Mouse (Mus musculus) MEL (cell line): Measurements from ENCODE around the gene Pom121l2.

Experiments
- ELF1 ChIP-seq: IDR thresholded peaks from 2 replicates; pipeline ENCODE4 v1.6.1; 2014; ENCODE audit warnings: low read depth, mild to moderate bottlenecking, inconsistent platforms, low read length, improper control_type of control experiment, moderate library complexity
- POLR2A ChIP-seq, 2 experiments: IDR thresholded peaks; 2 replicates each; pipeline ENCODE4 v1.6.1; 2011 to 2012; ENCODE audit warnings: low read length in 2 of 2, mild to moderate bottlenecking in 2 of 2, control low read depth in 1 of 2, improper control_type of control experiment in 1 of 2, low read depth in 1 of 2, moderate library complexity in 1 of 2; ENCODE audit not compliant: control insufficient read depth in 1 of 2, insufficient read depth in 1 of 2, poor library complexity in 1 of 2
- ZC3H11A ChIP-seq: IDR thresholded peaks from 2 replicates; pipeline ENCODE4 v1.6.1; 2012; ENCODE audit warnings: low read depth, mild to moderate bottlenecking, inconsistent platforms, low read length, improper control_type of control experiment

DNA sequence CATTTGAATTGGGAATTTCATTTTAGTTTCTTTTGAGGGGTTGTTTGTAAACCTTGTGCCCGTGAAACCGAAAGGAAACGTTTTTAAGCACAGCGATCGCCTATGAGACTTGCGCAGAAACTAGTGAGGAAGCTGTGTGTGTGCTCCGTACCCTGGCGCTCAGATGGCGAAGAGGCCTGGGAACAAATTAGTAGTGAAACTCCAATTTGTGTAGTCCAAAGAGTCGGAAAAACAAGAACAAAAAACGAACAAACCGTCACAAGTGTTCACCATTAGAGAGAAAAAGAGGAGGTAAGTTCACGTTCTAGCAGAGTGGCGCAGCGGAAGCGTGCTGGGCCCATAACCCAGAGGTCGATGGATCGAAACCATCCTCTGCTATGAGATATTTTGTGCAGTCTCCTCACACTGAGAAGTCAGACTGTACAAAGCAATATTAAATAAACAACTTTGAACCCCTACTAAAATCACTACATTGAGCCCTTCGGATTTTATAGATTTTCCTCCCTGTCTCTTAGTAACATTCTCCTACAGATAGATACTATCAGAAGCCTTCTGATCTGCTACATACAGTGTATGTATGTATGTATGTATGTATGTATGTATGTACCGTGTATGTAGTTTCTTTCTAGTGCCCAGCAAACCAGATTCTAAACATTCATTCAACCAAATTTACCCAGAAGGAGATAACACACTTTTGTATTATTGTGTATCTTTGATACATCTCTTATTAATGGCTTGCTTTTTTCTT is 6.1 kb upstream of the Pom121l2 start:
- TF ChIP-seq ELF1, result no peak; the same call in 1 of the 2 replicates
- no peak for TF ChIP-seq ZC3H11A
- TF ChIP-seq POLR2A (IDR thresholded peaks at IDR 0.05; ENCODE audit: control insufficient read depth in 1 of 2, insufficient read depth in 1 of 2, low read depth in 1 of 2, low read length in 2 of 2, poor library complexity in 1 of 2), result no peak
